Mouse (Mus musculus): Measurements from ENCODE around the gene Zc3h12d. TPM values are rescaled to one million over a fixed set of nuclear protein-coding genes. Genes with fewer than 3 reads are reported as not detected.

Gene Zc3h12d
- total and polyA plus RNA-seq, 2 experiments from 2014 or later = 0.21 to 0.24 TPM

GRCm38 (mm10) chr10:7900719-7901627 lies 68.7 kb downstream of the Zc3h12d start:
- ATAC-seq (no peak), DNase-seq (no peak)
- Histone ChIP-seq H3K9ac (no peak overlapping the region), H3K27ac (ENCODE audit: low read depth, low read length) (no peak overlapping the region), H3K4me2 (ENCODE audit: low read depth) (no peak overlapping the region), H3K27me3 (ENCODE audit: insufficient read depth, low read length) (no peaks in the 10 kb centered on the region), H3K36me3 (ENCODE audit: insufficient read depth) (peaks cover 18% of the 10 kb centered on the region), H3K4me3 (ENCODE audit: low read depth, low read length) (no peak overlapping the region), H3K4me1 (ENCODE audit: insufficient read depth) (no peaks in the 10 kb centered on the region), H3K9me3 (ENCODE audit: low read length) (no peaks in the 10 kb centered on the region)
- TF ChIP-seq CTCF (IDR thresholded peaks at IDR 0.05; ENCODE audit: low read depth) = no peak
- 84% methylated on average over 14 of the region's 14 CpGs for WGBS

GRCm38 (mm10) chr10:7904157-7904556 lies 71.9 kb downstream of the Zc3h12d start:
- DNase-seq (no peak), ATAC-seq (no peak)
- no peak for TF ChIP-seq CTCF (IDR thresholded peaks at IDR 0.05; ENCODE audit: low read depth)
- H3K36me3 ChIP-seq (ENCODE audit: insufficient read depth) = peaks cover 42% of the 10 kb centered on the region
- H3K27ac ChIP-seq (ENCODE audit: low read depth, low read length) = no peak overlapping the region
- H3K27me3 ChIP-seq (ENCODE audit: insufficient read depth, low read length) = no peaks in the 10 kb centered on the region
- no peaks in the 10 kb centered on the region for H3K9me3 ChIP-seq (ENCODE audit: low read length)
- H3K4me2 ChIP-seq (ENCODE audit: low read depth) = no peak overlapping the region
- no peak overlapping the region for H3K9ac ChIP-seq
- no peak overlapping the region for H3K4me3 ChIP-seq (ENCODE audit: low read depth, low read length)
- 92% methylated on average over 5 of the region's 5 CpGs for WGBS
- no peaks in the 10 kb centered on the region for H3K4me1 ChIP-seq (ENCODE audit: insufficient read depth)

GRCm38 (mm10) chr10:7907151-7907550 lies 74.9 kb downstream of the Zc3h12d start:
- Histone ChIP-seq H3K9me3 (ENCODE audit: low read length) (no peaks in the 10 kb centered on the region), H3K27me3 (ENCODE audit: insufficient read depth, low read length) (no peaks in the 10 kb centered on the region), H3K36me3 (ENCODE audit: insufficient read depth) (peaks cover 49% of the 10 kb centered on the region), H3K4me3 (ENCODE audit: low read depth, low read length) (no peak overlapping the region), H3K27ac (ENCODE audit: low read depth, low read length) (no peak overlapping the region), H3K9ac (no peak overlapping the region), H3K4me2 (ENCODE audit: low read depth) (no peak overlapping the region), H3K4me1 (ENCODE audit: insufficient read depth) (no peaks in the 10 kb centered on the region)
- 87% methylated on average over 12 of the region's 12 CpGs for WGBS
- ATAC-seq (no peak), DNase-seq (no peak)
- TF ChIP-seq CTCF (IDR thresholded peaks at IDR 0.05; ENCODE audit: low read depth) = no peak

DNA sequence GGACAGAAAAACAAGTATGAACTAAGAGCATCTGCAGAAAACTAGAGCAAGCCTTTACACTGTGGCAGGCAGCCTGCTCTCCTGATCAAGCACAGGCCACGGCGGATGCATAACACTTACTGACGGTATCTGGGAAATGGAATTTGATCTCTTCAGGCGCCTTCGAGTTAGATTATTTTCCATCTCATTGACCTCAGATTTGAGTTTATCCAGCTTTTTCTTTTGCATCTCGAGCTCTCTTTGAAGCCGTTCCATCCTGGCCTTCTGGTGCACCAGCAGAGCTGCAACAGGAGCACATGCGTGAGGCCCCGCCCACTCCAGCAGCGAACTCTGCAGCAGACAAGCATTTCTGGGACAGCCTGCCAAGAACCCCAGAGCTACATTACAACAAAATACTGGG lies 79.0 kb downstream of the Zc3h12d start:
- no peaks in the 10 kb centered on the region for H3K4me1 ChIP-seq (ENCODE audit: insufficient read depth)
- no peak overlapping the region for H3K4me3 ChIP-seq (ENCODE audit: low read depth, low read length)
- H3K9me3 ChIP-seq (ENCODE audit: low read length) = no peaks in the 10 kb centered on the region
- H3K4me2 ChIP-seq (ENCODE audit: low read depth) = no peak overlapping the region
- TF ChIP-seq CTCF (IDR thresholded peaks at IDR 0.05; ENCODE audit: low read depth) = no peak
- H3K36me3 ChIP-seq (ENCODE audit: insufficient read depth) = peaks cover 31% of the 10 kb centered on the region
- ATAC-seq = no peak
- no peaks in the 10 kb centered on the region for H3K27me3 ChIP-seq (ENCODE audit: insufficient read depth, low read length)
- peak; percentile 14 for DNase-seq
- no peak overlapping the region for H3K9ac ChIP-seq
- no peak overlapping the region for H3K27ac ChIP-seq (ENCODE audit: low read depth, low read length)
- 63% methylated on average over 10 of the region's 10 CpGs for WGBS

Small RNA genes lying within 50 kb of the gene (microRNA-seq; reads per million reads assigned to microRNA genes)
- gene Mir5104 = 0.39 to 0.61 reads per million in 2 experiments

Other genes with a start within 250 kb of the Zc3h12d start
- gene Lrp11, start 242.7 kb upstream of the Zc3h12d start, total RNA-seq (2014; rRNA removed) = 113 and 115 TPM in 2 replicates
- gene Lrp11, start 242.7 kb upstream of the Zc3h12d start, polyA plus RNA-seq (2015; fragmentation: Nextera tagmentation; extraction: Ambion mirVana) = 54.4 and 57.8 TPM in 2 replicates
- 10.5 and 15.2 TPM in 2 replicates for gene Nup43, start 165.0 kb upstream of the Zc3h12d start, total RNA-seq (2014; rRNA removed)
- gene Nup43, start 165.0 kb upstream of the Zc3h12d start, polyA plus RNA-seq (2015; fragmentation: Nextera tagmentation; extraction: Ambion mirVana) = 19.1 and 21.7 TPM in 2 replicates
- 90.0 and 92.3 TPM in 2 replicates for gene Pcmt1, start 151.3 kb upstream of the Zc3h12d start, total RNA-seq (2014; rRNA removed)
- gene Pcmt1, start 151.3 kb upstream of the Zc3h12d start, polyA plus RNA-seq (2015; fragmentation: Nextera tagmentation; extraction: Ambion mirVana) = 165 and 178 TPM in 2 replicates
- 38.3 and 54.6 TPM in 2 replicates for gene Lats1, start 151.3 kb upstream of the Zc3h12d start, total RNA-seq (2014; rRNA removed)
- 5.0 and 7.4 TPM in 2 replicates for gene Lats1, start 151.3 kb upstream of the Zc3h12d start, polyA plus RNA-seq (2015; fragmentation: Nextera tagmentation; extraction: Ambion mirVana)
- 17.8 and 18.7 TPM in 2 replicates for gene Katna1, start 106.5 kb upstream of the Zc3h12d start, total RNA-seq (2014; rRNA removed)
- gene Katna1, start 106.5 kb upstream of the Zc3h12d start, polyA plus RNA-seq (2015; fragmentation: Nextera tagmentation; extraction: Ambion mirVana) = 18.8 and 20.3 TPM in 2 replicates
- gene Ginm1, start 39.6 kb upstream of the Zc3h12d start, total RNA-seq (2014; rRNA removed) = 31.0 and 51.0 TPM in 2 replicates
- 61.2 and 65.6 TPM in 2 replicates for gene Ginm1, start 39.6 kb upstream of the Zc3h12d start, polyA plus RNA-seq (2015; fragmentation: Nextera tagmentation; extraction: Ambion mirVana)
- 37.5 and 49.6 TPM in 2 replicates for gene Ppil4, start 39.6 kb upstream of the Zc3h12d start, total RNA-seq (2014; rRNA removed)
- gene Ppil4, start 39.6 kb upstream of the Zc3h12d start, polyA plus RNA-seq (2015; fragmentation: Nextera tagmentation; extraction: Ambion mirVana) = 44.4 and 50.2 TPM in 2 replicates
- 45.1 and 62.4 TPM in 2 replicates for gene Tab2, start 123.8 kb downstream of the Zc3h12d start, total RNA-seq (2014; rRNA removed)
- gene Tab2, start 123.8 kb downstream of the Zc3h12d start, polyA plus RNA-seq (2015; fragmentation: Nextera tagmentation; extraction: Ambion mirVana) = 6.3 and 9.8 TPM in 2 replicates

All from forebrain, postnatal 0 days (tissue).